Mouse (Mus musculus) gastrocnemius, adult 8-10 months (tissue): ENCODE results near the gene Arf5. TPM values are rescaled to one million over a fixed set of nuclear protein-coding genes. Genes with fewer than 3 reads are reported as not detected.

Source experiments
- DNase-seq, 2 experiments: peaks; one replicate each; pipeline ENCODE4 v3.0.0; 2022; ENCODE audit warnings: low spot score in 2 of 2
- total RNA-seq, 4 experiments: library from RNA; stranded (reverse); gene quantifications; 2 replicates each; pipeline ENCODE4 v1.2.4; 2022

Gene Arf5
- total RNA-seq, 4 experiments from 2014 or later, result 73.1 to 79.0 (median 74.8) TPM

DNA sequence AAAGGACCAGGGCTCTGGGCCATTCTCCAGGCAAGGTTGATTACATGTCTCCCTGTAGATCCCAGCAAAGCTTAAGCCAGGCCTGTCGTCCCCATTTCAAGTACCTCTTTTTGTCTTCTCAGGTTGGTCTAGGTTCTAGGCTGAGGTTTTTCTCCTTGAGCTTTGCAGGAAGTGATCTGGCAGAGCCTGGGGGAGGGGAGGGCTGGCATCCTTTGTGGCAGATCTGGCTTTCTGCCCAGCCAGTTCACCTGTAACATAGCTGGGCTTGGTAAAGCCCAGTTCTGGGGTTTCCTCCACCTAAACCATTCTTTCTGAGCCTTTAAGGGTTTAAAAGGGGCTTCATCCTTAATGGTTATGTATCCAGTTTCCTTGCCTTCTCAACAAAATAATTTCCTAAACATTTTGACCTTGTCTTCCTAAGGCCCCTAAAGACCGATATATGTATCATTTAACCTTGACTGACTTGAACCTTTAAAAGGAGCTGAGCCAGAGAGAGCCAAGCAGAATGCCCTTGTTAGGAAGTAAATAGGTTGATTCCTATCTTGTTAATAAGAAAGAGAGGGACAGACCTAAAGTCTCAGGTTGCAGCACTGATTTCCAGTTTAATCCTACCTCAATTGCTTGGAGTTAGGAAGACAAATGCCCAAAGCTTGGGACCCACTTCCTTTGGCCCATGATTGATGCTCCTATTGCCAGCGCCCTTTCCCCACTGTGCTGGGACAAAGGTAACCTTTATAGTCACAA lies 3.9 kb downstream of the Arf5 start, which contains the start of gene Fscn3:
Gene Fscn3, plus strand, starts transcription at position 694 of the 744 bp plus-strand sequence.
- DNase-seq, result no peak

DNA sequence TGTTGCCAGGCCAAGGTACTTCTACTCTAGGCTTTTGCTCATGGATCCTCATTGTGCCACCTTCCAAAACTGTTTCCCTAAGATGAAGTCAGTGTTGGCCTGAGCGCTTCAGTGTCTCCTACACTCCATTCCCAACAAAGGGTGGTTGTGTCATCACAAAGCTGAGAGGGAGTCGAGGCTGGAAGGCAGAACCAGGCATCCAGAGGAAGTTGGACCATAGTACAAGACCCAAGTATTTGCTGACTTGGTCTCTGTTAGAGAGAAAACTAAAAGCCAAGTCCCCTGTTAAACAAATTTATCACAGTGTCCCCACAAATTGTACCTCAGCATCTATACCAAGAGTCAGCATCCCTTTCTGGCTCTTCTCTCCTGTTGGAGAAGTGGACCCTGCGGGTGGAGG lies 4.9 kb downstream of the Arf5 start, which contains the start of gene Gcc1:
Gene Gcc1, minus strand, starts transcription at position 101 of the 400 bp plus-strand sequence.
- no peak for DNase-seq

DNA sequence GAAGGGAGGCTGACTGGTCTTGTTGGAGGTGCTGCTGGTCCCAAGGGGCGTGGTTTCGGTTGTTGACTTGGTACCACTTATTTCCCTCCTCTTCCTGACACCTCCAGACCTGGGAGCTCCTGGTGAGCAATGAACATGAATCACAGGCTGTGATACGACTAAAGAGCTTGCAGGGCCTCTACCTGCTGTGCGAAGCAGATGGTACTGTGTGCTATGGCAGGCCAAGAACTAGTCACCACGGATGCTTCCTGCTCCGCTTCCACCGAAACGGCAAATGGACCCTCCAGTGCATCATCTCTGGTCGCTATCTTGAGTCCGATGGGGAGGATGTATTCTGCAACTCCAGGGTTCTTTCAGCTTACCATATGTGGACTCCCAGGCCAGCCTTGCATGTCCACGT lies 6.5 kb downstream of the Arf5 start:
- no peak for DNase-seq

DNA sequence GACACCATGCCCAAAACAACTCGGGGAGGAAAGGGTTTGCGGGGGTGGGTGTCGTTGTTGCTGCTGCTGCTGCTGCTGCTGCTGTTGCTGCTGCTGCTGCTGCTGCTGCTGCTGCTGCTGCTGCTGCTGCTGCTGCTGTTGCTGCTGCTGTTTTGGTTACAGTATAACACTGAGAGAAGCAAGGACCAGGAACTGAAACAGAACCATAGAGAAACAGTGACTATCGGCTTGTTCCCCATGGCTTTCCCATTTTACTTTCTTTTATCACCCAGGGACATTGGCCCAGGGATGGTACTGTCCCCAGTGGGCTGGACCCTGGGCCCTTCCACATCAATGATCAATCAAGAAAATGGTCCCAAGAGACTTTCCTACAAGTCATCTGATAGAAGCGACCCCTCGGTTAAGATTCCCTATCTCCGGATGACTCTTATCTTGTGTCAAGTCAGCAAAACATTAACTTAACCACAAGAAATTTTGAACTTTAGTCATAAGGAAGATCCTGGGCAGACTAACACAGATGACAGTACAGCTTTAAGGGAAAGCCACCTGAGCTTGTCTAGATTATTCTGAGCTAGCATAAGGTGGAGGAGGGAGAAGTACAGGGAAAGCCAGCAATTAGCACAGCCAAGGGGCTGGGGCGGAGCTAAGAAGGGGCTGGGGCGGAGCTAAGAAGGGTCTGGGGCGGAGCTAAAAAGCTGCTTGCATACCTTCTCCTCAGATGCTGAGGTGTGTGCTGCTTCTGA lies 7.6 kb downstream of the Arf5 start:
- DNase-seq, result no peak

DNA sequence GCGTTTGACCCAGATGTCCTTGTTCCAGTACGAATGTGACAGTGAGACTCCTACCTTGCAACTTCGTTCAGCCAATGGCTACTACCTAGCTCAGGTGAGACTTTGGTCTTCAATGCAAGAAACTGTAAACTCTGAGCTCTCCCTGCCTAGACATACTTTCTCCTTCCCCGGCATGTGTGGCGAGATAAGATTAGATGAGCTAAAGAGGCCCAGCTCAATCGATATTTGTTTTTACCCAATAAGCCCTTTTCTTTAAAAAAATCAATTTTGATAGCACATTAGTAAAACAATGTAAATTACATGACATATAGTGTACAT lies 8.1 kb downstream of the Arf5 start:
- DNase-seq, result no peak

DNA sequence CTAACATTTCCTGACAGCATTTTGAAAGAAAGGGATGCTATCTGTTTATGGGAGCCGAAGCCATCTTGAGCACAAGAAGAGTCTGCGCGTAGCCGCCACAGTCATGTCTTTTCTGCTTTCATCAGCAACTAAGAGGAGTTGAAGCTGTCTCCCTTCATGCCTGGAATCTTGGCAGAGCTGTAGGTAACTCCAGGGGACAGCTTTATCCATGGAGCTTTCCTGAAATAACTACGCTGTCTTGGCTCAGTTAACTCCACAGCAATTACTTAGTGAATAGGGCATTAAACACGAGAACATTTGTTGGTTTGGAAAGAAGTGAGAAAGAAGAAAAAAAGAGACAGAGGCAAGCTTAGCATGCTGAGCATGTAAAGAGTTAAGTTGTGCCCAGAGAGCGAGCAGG lies 24.6 kb downstream of the Arf5 start:
- DNase-seq, result no peak

DNA sequence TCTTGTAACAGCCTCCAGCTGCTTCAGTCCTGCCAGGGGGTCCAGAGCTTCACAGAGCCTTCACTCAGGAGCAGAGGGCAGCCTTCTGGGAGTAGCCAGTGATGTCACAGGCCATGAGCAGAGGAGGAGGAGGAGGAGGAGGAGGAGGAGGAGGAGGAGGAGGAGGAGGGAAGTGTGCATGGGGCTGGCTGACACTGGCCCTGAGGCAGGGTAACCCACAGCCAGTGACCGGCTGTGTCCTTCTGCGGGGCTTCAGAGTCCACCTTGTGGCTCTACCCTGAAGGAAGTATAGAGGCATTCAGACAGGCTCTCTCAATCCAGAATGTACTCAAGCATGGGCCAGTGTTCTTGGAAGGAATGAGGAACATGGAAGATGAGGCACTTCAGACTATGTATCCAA lies 25.9 kb downstream of the Arf5 start, which contains the start of gene Pax4:
Gene Pax4, minus strand, starts transcription at position 101 of the 400 bp plus-strand sequence.
- DNase-seq, result no peak

DNA sequence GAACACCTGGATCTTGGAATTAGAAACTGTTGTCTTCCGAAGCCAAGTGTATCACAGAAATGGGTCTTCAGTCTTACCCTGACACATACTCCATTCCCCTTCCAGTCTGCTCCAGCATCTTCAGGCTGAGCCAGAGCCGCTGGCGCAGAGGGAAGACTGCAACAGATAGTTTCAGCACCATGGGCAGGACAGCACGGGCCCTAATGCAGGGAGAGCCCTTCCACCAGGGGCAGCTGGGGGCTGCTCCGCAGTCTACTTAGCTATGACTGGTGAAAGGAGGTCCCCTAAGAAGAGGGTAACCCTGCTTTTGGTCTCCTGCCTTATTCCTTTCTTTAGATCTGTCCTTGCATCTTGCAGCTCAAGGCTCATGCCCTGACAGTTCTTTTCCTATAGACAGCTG lies 27.1 kb downstream of the Arf5 start:
- no peak for DNase-seq

DNA sequence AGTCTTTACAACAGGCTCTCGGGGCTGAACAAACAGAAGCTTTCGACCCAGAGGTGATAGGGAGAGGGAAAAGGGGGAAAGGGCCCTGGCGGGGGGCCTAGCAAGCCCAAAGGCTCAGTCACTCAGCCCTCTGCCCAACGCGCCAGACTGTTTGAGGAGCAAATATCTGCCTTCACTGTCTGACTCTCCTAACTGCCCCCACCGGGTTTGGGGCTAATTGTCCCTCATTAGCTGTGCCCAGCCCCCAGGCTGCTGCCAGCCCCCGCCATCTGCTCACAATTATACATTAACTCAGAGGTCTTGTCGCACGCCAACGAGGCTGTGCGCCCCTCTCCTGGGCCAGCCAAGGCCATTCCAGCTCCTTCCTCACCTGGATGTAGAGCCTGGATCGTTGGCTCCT lies 27.6 kb downstream of the Arf5 start:
- no peak for DNase-seq

DNA sequence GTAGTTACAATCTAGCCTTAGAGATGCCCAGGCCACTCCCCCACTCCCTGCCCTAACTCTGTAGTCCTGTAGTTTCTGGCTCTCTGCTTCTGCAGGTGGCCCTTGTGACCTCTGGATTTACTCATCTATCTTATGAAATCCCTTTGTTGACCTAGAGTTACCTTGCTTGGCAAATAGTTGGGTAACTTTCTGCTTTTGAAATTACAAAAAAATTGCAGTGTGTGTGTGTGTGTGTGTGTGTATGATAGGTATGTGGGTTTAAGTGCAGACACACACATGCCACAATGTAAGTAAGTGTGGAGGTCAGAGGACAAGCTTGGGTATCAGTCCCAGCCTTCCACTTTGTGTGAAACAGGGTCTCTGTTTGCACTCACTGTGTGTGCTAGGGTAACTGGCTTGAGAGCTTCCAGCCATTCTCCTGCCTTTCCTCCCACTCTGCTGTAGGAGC lies 35.9 kb downstream of the Arf5 start:
- DNase-seq, result no peak

DNA sequence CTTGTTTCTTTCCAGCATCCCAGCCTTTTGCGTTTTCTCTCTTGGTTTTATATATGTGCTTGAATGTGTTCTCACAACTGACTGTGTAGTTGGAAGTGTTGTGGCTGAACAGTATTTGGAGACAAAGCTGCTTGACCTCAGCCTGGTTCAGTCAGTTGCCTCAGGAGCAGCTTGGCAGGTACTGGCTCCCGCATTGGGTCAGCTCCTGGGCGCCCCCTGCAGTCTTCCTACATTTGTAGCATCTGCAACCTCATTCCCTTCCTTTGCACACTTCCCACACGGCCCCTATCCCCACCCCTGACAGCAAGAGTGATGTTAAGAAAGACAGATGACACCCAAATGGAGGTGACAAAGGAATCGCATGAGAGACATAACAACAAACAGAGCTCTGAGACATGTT lies 37.2 kb downstream of the Arf5 start:
- peak; percentile 23 to 49 for DNase-seq

DNA sequence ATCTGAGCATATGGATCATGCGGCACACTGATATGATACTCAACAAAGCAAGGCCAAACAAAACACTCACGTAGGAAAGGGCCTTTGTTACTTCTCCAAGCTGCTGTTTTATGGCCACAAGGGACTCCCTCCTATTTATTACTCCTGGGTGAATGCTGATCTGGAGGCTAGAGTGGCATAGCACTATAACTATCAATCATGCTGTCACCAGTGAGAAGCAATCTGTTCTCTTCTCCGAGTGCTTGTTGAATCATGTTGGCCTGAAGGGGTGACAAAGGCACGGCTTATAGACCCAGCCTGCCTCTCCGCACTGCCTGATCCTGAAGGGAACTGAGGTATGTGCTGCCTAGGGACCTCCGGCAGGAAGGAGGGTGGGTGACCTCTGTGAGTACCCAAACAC lies 41.3 kb downstream of the Arf5 start:
- DNase-seq, result no peak

DNA sequence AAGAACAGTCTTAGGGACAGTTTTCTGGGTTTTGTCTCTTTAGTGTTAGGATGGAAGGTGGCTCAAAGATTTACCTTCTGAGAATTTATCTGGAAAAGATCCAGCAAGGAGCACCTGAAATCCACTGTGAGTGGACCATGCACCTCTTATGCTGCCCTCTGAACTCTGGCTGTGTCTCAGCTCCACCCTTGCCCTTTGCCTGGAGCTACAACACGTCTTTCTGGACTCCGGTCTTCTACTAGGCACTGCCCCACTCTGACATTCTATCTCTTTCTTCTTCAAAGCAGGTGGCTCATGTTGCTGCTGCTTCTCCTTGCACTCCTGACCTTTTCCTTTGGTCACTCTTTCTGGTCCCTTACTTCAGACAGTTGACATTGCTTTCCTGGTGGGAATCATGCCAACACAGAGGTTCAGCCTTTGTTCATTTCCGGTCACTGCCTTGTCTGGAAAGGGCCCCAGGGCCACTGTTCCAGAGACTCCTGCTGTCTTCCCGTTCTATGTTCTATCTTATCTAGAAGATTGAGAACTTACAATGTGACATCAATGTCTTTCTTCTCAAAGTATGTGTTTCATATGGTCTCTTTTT lies 46.8 kb downstream of the Arf5 start:
- DNase-seq, result no peak

DNA sequence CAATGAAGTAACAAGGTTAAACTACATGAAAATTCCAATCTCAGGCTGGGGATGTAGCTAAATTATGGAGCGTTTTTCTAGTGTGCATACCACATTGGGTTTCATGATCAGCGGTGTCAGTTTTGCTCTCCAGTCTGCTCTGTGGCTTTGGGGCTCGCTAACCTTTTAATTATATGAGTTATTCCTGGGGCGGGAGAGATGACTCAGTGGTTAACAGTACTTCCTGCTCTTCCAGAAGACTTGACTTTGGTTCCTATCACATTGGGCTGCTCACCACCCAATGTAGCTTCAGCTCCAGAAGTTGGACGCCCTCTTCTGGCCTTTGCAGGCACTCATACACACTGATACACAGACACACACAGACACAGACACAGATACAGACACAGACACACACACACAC lies 47.3 kb downstream of the Arf5 start:
- no peak for DNase-seq

DNA sequence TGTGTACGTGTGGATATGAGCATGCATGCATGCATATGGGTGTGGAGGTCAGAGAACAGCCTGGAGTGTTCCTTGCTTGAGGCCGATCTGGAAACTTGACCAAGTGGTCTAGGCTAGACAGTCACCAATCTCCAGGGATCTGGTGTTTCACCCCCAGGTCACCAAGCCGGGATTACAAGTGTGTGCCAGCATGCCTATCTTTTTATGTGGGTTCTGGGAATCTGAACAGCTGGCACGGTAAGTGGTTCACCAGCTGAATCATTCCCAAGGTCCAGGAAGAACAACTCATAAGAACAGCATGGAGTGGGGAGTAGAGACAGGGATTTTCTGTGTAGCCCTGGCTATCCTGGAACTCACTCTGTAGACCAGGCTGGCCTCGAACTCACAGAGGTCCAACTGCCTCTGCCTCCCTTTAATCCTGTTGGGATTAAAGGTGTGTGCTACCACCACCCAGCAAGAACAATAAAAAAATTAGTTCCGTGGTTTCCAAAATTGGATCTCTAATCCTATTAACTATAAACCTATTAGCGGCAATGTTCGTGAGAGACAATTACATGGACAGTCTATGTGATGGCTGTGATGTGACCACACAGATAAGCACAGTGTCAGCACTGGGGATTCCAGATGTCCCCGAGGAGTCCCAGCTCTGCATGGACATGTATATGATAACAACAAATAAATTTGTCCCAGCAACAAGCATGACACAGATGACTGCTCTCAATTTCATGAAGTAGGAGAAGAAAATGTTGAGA lies 48.1 kb downstream of the Arf5 start:
- no peak for DNase-seq

DNA sequence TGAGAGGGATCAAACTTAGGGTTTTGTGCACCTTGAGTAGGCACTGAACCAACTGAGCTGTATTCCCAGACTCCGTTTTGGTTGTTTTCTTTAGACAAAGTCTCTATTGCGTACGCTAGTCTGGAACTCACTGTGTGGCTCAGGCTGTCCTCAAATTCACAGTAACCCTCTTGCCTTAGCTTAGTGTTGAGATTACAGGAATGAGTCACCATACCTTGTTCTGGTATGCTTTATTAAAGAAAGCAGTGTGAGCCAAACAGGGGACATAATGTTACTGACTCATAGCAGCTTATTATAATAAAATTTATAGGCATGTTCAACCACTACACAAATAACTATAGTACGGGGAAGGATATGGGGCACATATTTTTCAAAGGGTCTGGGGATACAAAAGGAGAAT lies 50.9 kb downstream of the Arf5 start:
- no peak for DNase-seq

DNA sequence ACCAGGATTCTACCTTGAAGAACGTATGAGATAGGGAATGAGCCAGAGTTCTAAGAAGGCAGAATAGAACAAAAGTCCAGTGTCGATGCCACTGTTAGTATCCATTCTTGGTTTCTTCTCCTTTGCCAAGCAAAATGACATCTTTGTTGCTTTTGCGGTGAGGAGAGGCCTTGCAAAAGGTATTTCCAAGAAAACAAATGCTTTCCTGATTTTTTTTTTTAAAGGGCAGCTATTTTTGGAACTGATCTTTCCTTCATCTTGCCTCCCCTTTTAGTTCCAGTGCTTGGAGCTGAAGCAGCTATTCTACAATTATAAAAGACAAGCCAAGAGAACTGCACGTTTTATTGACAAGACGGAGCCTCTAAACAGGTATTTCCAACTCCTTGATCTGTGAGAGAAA lies 51.5 kb downstream of the Arf5 start, which contains the start of gene Snd1:
Gene Snd1, plus strand, starts transcription at position 301 of the 400 bp plus-strand sequence.
- DNase-seq, result no peak
